Mouse (Mus musculus) neural tube, embryonic 12.5 days (tissue): Measurements from ENCODE around the gene Grik4. TPM values are rescaled to one million over a fixed set of nuclear protein-coding genes. Genes with fewer than 3 reads are reported as not detected.
"Not testable (repeated sequence)": the region's sequence is repeated elsewhere in the genome, so short reads cannot be mapped to it uniquely, and the experiment has no call there.

ENCODE experiments used
- ATAC-seq: fragments of 200-750 bp; cut with Nextera tagmentation; 2 replicates; pipeline ENCODE4 v1.8.0; 2017; ENCODE audit warnings: low read depth, mild to moderate bottlenecking, moderate TSS enrichment, moderate library complexity; ENCODE audit not compliant: low FRiP score
- H3K27ac ChIP-seq: fragments of 300-500 bp; sonication (generic); 2 replicates; pipeline ENCODE4 v1.5.1; 2016
- H3K27me3 ChIP-seq: fragments of 300-500 bp; sonication (generic); replicated peaks from 2 replicates; pipeline ENCODE4 v1.6.1; 2016; ENCODE audit warnings: mild to moderate bottlenecking
- H3K36me3 ChIP-seq: fragments of 300-500 bp; sonication (generic); 2 replicates; pipeline ENCODE4 v1.6.1; 2016; ENCODE audit warnings: mild to moderate bottlenecking
- H3K4me1 ChIP-seq: fragments of 300-500 bp; sonication (generic); 2 replicates; pipeline ENCODE4 v1.6.1; 2016
- H3K4me2 ChIP-seq: fragments of 300-500 bp; sonication (generic); replicated peaks from 2 replicates; pipeline ENCODE4 v1.6.1; 2016; ENCODE audit warnings: mild to moderate bottlenecking
- H3K4me3 ChIP-seq: fragments of 300-500 bp; sonication (generic); 2 replicates; pipeline ENCODE4 v1.5.1; 2016
- H3K9ac ChIP-seq: fragments of 300-500 bp; sonication (generic); 2 replicates; pipeline ENCODE4 v1.6.1; 2016; ENCODE audit warnings: mild to moderate bottlenecking
- H3K9me3 ChIP-seq: fragments of 300-500 bp; sonication (generic); 2 replicates; pipeline ENCODE4 v1.6.1; 2016; ENCODE audit warnings: mild to moderate bottlenecking
- WGBS: fragments of 180-500 bp; shearing (Covaris S2); methylation state at CpG from one replicate; pipeline ENCODE4 v1.1.7; 2016; 5-methylcytosine and 5-hydroxymethylcytosine counted together
- polyA plus RNA-seq: library from polyadenylated mRNA; unstranded; fragments of >200 nt; fragmentation: Nextera tagmentation; extraction: Ambion mirVana; gene quantifications from 2 replicates; pipeline ENCODE4 v1.2.1, GENCODE M21; 2016

Gene Grik4
- polyA plus RNA-seq, 1 experiment from 2014 or later: 5.1 TPM

GRCm38 (mm10) chr9:42791779-42792178, 152.5 kb downstream of the Grik4 start:
- 75% methylated on average over 12 of the region's 12 CpGs for WGBS
- Histone ChIP-seq H3K9me3 (no peaks in the 10 kb centered on the region), H3K36me3 (no peaks in the 10 kb centered on the region), H3K27me3 (peaks cover 4% of the 10 kb centered on the region; the same call in 1 of the 2 replicates), H3K4me2 (no peak overlapping the region), H3K27ac (no peak overlapping the region), H3K4me1 (peaks cover 10% of the 10 kb centered on the region), H3K9ac (no peak overlapping the region), H3K4me3 (no peak overlapping the region)
- ATAC-seq: no peak

- H3K27me3 ChIP-seq: peaks cover 4% of the 10 kb centered on the region; the same call in 1 of the 2 replicates
- WGBS: 62% methylated on average over 4 of the region's 4 CpGs
- H3K4me2 ChIP-seq: no peak overlapping the region
- no peak overlapping the region for H3K27ac ChIP-seq
- no peak overlapping the region for H3K9ac ChIP-seq
- peaks cover 10% of the 10 kb centered on the region for H3K4me1 ChIP-seq
- H3K36me3 ChIP-seq: no peaks in the 10 kb centered on the region
- no peak overlapping the region for H3K4me3 ChIP-seq
- no peaks in the 10 kb centered on the region for H3K9me3 ChIP-seq
- ATAC-seq: no peak
Measured at GRCm38 (mm10) chr9:42791346-42791745, 152.9 kb downstream of the Grik4 start.

- H3K27ac ChIP-seq: no peak overlapping the region
- H3K9ac ChIP-seq: no peak overlapping the region
- no peaks in the 10 kb centered on the region for H3K9me3 ChIP-seq
- H3K36me3 ChIP-seq: no peaks in the 10 kb centered on the region
- WGBS: 24% methylated on average over 8 of the region's 8 CpGs
- no peak overlapping the region for H3K4me3 ChIP-seq
- no peak overlapping the region for H3K4me2 ChIP-seq
- peaks cover 6% of the 10 kb centered on the region; the same call in 1 of the 2 replicates for H3K4me1 ChIP-seq
- H3K27me3 ChIP-seq: peaks cover 3% of the 10 kb centered on the region; the same call in 1 of the 2 replicates
- no peak for ATAC-seq
Measured at GRCm38 (mm10) chr9:42788471-42788870, 155.8 kb downstream of the Grik4 start.

GRCm38 (mm10) chr9:42786882-42787281, 157.4 kb downstream of the Grik4 start:
- Histone ChIP-seq H3K4me2 (no peak overlapping the region), H3K4me3 (no peak overlapping the region), H3K36me3 (no peaks in the 10 kb centered on the region), H3K27me3 (no peaks in the 10 kb centered on the region), H3K9ac (no peak overlapping the region), H3K9me3 (no peaks in the 10 kb centered on the region), H3K27ac (no peak overlapping the region), H3K4me1 (no peaks in the 10 kb centered on the region)
- WGBS: 83% methylated on average over 5 of the region's 5 CpGs
- ATAC-seq: no peak

- H3K4me1 ChIP-seq: no peaks in the 10 kb centered on the region
- H3K9me3 ChIP-seq: no peaks in the 10 kb centered on the region
- no peak overlapping the region for H3K4me3 ChIP-seq
- H3K9ac ChIP-seq: no peak overlapping the region
- no peaks in the 10 kb centered on the region for H3K36me3 ChIP-seq
- H3K27ac ChIP-seq: no peak overlapping the region
- H3K4me2 ChIP-seq: no peak overlapping the region
- WGBS: 82% methylated on average over 2 of the region's 2 CpGs
- ATAC-seq: no peak
- no peaks in the 10 kb centered on the region for H3K27me3 ChIP-seq
Measured at GRCm38 (mm10) chr9:42786286-42786685, 158.0 kb downstream of the Grik4 start.

- no peaks in the 10 kb centered on the region for H3K4me1 ChIP-seq
- H3K27ac ChIP-seq: no peak overlapping the region
- H3K36me3 ChIP-seq: no peaks in the 10 kb centered on the region
- no peak overlapping the region for H3K4me2 ChIP-seq
- no peak overlapping the region for H3K9ac ChIP-seq
- H3K9me3 ChIP-seq: no peaks in the 10 kb centered on the region
- no peak overlapping the region for H3K4me3 ChIP-seq
- WGBS: 66% methylated on average over 10 of the region's 10 CpGs
- no peak for ATAC-seq
- no peaks in the 10 kb centered on the region for H3K27me3 ChIP-seq
Measured at GRCm38 (mm10) chr9:42785173-42785830, 159.0 kb downstream of the Grik4 start.

GRCm38 (mm10) chr9:42783248-42783903, 160.9 kb downstream of the Grik4 start:
- Histone ChIP-seq H3K4me2 (no peak overlapping the region), H3K36me3 (no peaks in the 10 kb centered on the region), H3K4me1 (peaks cover 3% of the 10 kb centered on the region; the same call in 1 of the 2 replicates), H3K9me3 (no peaks in the 10 kb centered on the region), H3K27ac (no peak overlapping the region), H3K27me3 (no peaks in the 10 kb centered on the region), H3K9ac (no peak overlapping the region), H3K4me3 (no peak overlapping the region)
- 54% methylated on average over 8 of the region's 8 CpGs for WGBS
- no peak for ATAC-seq

- H3K4me2 ChIP-seq, H3K9ac ChIP-seq, H3K9me3 ChIP-seq, H3K36me3 ChIP-seq, H3K4me1 ChIP-seq, H3K27ac ChIP-seq, H3K27me3 ChIP-seq, H3K4me3 ChIP-seq, ATAC-seq: not testable (repeated sequence)
- WGBS: 30% methylated on average over 21 of the region's 21 CpGs
Measured at GRCm38 (mm10) chr9:42778471-42779263, 165.6 kb downstream of the Grik4 start.

- no peaks in the 10 kb centered on the region for H3K36me3 ChIP-seq
- no peak overlapping the region for H3K4me2 ChIP-seq
- H3K9me3 ChIP-seq: no peaks in the 10 kb centered on the region
- H3K4me1 ChIP-seq: peaks cover 9% of the 10 kb centered on the region; the same call in 1 of the 2 replicates
- H3K27me3 ChIP-seq: no peaks in the 10 kb centered on the region; the same call in none of the 2 replicates
- WGBS: 28% methylated on average over 8 of the region's 8 CpGs
- no peak for ATAC-seq
- no peak overlapping the region for H3K27ac ChIP-seq
- H3K9ac ChIP-seq: no peak overlapping the region
- H3K4me3 ChIP-seq: no peak overlapping the region
Measured at GRCm38 (mm10) chr9:42777913-42778312, 166.4 kb downstream of the Grik4 start.

- H3K27ac ChIP-seq: no peak overlapping the region
- H3K27me3 ChIP-seq: no peaks in the 10 kb centered on the region; the same call in none of the 2 replicates
- no peaks in the 10 kb centered on the region for H3K36me3 ChIP-seq
- no peak overlapping the region for H3K9ac ChIP-seq
- H3K4me1 ChIP-seq: peaks cover 9% of the 10 kb centered on the region; the same call in 1 of the 2 replicates
- H3K4me2 ChIP-seq: no peak overlapping the region
- WGBS: 50% methylated on average over 9 of the region's 9 CpGs
- no peak overlapping the region for H3K4me3 ChIP-seq
- no peak for ATAC-seq
- no peaks in the 10 kb centered on the region for H3K9me3 ChIP-seq
Measured at GRCm38 (mm10) chr9:42776804-42777203, 167.5 kb downstream of the Grik4 start.

- 38% methylated on average over 11 of the region's 11 CpGs for WGBS
- no peak overlapping the region for H3K9ac ChIP-seq
- no peak for ATAC-seq
Measured at GRCm38 (mm10) chr9:42764823-42765560, 179.3 kb downstream of the Grik4 start.

More at GRCm38 (mm10) chr9:42764823-42765560, 179.3 kb downstream of the Grik4 start:
- Histone ChIP-seq H3K27me3 (no peaks in the 10 kb centered on the region), H3K4me1 (peaks cover 14% of the 10 kb centered on the region), H3K27ac (no peak overlapping the region), H3K9me3 (no peaks in the 10 kb centered on the region), H3K4me3 (no peak overlapping the region), H3K4me2 (no peak overlapping the region), H3K36me3 (no peaks in the 10 kb centered on the region)
